Mouse (Mus musculus): Measurements from ENCODE around the gene Hfe.

Gene Hfe

GRCm38 (mm10) chr13:23710374-23711089 lies at the start of gene Hfe:
Gene Hfe, minus strand, starts transcription at chr13:23710854.
- peak; percentile 71 for DNase-seq

GRCm38 (mm10) chr13:23759916-23760239 lies 49.2 kb upstream of the Hfe start:
- DNase-seq, result no peak

GRCm38 (mm10) chr13:23759251-23759771 lies 48.7 kb upstream of the Hfe start:
- no peak for DNase-seq

DNA sequence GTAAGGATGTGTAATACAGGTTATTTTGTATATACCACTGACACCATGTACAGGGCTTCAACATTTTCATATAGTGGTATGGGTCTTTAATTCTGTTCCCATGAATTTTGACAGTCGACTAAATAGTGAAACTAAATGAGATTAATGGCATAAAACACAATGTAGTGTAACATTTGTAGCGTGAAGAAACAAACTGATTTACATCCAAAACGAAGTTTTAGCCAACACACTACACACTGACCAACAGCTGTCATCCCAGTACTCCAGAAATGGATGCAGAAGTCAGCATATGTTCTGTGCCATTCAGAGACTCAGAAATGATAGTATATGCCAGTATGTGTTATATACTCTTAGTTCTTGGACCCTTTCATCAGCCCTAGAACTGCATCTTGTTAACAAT lies 47.3 kb upstream of the Hfe start:
- DNase-seq, result no peak

- DNase-seq, result no peak
Measured at GRCm38 (mm10) chr13:23757211-23757773, 46.6 kb upstream of the Hfe start.

GRCm38 (mm10) chr13:23756790-23757189 lies 46.1 kb upstream of the Hfe start, which contains the start of gene Hist1h4b:
Gene Hist1h4b, plus strand, starts transcription at chr13:23757013.
- peak; percentile 93 for DNase-seq

GRCm38 (mm10) chr13:23755000-23755399 lies 44.3 kb upstream of the Hfe start:
- no peak for DNase-seq

DNA sequence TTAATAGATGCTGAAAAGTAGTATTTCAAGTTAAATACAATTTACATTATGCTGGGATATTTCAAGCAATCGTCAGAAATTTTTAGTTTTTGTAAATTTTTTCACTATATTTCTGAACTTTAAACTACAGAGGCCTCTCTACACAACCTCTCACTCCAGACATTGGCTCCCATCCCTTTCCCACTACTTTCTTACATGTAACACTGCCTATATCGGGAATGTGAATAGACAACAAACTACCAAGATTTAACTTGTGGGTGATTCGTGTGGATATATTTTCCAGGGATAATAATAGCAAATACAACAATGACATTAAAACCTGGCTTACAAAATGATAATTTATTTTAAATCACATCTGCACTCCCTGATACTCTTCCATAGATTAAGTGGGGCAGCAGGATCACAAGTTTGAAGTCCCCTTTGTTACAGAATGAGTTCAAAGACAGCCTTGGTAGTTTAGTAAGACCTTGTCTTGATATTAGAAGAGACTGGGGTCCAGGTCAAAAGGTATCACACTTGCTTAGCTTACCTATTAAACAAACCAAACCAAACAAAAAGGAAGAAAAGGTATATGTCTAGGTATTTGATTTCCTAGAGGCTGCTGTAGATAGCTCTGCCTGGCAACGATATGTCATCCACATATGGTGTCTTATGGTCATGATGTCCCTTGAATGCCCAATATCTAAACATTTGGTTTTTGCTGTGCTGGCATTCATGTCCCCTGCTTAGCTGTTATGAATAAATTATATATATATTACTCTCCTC lies 42.8 kb upstream of the Hfe start:
- no peak for DNase-seq

GRCm38 (mm10) chr13:23752742-23753172 lies 42.1 kb upstream of the Hfe start:
- no peak for DNase-seq

- peak; percentile 95 for DNase-seq
Measured at GRCm38 (mm10) chr13:23752067-23752741, 41.5 kb upstream of the Hfe start, which contains the start of gene Hist1h3b. Gene Hist1h3b, plus strand, starts transcription at chr13:23752267.

- DNase-seq, result no peak
Measured at GRCm38 (mm10) chr13:23751478-23751956, 40.9 kb upstream of the Hfe start.

DNA sequence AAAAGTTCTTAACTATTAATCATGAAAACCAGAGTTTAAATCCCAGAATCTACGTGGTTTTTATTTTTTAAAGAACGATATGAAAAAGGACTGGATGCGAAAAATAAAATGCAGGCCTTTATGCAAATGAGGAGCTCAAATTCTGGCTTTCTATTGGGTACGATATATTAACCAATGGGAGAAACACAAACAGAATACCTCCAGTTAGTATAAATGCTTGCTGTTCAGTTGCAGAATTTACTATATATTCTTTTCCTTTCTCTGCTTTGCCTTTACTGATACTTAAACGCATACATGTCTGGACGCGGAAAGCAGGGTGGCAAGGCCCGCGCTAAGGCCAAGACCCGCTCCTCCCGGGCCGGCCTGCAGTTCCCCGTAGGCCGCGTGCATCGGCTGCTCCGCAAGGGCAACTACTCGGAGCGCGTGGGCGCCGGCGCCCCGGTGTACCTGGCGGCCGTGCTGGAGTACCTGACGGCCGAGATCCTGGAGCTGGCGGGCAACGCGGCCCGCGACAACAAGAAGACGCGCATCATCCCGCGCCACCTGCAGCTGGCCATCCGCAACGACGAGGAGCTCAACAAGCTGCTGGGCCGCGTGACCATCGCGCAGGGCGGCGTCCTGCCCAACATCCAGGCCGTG lies 40.3 kb upstream of the Hfe start, which contains the start of gene Hist1h2ab:
TSS of gene Hist1h2ab (plus strand) at position 288 of the 639 bp plus-strand sequence.
- peak; percentile 45 for DNase-seq

DNA sequence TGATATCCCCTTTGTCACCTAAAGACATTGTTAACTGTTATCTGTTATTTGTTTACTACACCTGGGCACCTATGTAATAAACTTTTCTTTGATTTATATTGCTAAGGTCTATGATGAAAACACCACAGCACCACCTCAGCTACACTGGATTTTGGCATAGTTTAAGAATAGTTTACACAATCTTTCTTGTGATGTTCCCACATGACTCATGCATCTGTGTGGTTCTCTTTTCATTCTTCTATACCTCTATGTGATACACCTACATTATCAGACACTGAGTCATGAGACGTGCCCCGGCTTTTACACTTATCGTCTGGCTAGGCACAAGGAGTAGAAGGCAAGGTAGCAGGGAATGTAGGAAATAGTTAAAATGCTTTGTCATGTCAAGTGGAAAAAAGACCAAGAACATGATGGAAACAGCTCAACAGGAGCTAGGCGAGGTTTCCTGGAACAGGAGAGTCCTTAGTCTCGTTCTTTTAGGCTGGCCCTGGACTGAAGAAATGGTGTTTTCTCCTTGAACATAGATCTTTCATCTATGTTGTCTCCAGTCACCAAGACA lies 39.0 kb upstream of the Hfe start:
- DNase-seq, result no peak

DNA sequence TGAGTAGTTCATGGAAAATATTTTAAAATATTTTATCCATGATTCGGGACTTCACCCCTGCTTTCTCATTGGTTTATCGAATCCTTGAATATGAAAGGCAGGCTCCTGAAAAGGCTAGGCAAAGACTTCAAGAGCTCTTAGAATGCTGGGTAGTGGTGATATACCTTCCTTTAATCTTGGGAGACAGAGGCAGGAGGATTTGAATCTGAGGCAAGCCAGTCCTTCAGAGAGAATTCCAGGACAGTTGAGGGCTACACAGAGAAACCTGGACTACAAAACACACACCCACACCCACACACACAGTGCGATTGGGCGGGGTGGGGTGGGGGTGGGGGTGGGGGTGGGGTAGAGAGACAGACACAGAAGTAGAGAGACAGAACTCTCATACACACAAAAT lies 37.2 kb upstream of the Hfe start:
- no peak for DNase-seq

DNA sequence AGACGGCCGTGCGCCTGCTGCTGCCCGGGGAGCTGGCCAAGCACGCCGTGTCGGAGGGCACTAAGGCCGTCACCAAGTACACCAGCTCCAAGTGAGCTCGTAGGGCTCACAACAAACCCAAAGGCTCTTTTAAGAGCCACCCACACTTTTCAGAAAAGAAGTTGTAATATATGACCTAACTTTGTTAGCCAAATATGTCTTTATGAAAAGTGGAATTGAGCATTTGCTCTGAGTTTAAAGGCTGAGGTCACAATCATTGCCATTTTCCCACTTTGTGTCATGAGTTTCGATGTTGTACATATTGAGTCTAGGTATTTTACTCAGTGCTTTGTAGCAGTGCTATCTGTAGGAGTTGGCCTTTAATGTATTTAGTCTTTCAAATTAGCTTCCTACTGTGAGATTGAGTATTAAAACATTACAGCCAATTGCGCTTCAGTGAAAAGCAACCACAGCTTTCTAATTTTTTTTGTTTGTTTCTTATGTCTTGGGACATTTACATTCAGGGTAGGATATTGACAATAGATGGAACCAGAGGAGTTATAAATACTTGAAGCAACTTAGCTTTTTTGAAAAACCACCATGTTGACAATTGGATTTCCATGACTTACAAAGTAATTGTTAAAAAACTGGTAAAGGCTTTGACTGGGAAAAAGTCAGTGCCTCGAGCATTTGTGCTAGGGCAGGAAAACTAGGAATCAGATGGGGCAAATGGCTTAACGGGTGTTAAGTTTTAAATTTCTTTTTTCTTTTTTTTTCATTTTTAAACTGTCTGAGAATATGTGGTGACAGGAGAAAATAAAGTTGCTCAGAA lies 36.6 kb upstream of the Hfe start:
- no peak for DNase-seq

GRCm38 (mm10) chr13:23746201-23747080 lies 35.8 kb upstream of the Hfe start, which contains the start of gene Hist1h2bb:
Gene Hist1h2bb, plus strand, starts transcription at chr13:23746734.
- DNase-seq, result peak; percentile 70

DNA sequence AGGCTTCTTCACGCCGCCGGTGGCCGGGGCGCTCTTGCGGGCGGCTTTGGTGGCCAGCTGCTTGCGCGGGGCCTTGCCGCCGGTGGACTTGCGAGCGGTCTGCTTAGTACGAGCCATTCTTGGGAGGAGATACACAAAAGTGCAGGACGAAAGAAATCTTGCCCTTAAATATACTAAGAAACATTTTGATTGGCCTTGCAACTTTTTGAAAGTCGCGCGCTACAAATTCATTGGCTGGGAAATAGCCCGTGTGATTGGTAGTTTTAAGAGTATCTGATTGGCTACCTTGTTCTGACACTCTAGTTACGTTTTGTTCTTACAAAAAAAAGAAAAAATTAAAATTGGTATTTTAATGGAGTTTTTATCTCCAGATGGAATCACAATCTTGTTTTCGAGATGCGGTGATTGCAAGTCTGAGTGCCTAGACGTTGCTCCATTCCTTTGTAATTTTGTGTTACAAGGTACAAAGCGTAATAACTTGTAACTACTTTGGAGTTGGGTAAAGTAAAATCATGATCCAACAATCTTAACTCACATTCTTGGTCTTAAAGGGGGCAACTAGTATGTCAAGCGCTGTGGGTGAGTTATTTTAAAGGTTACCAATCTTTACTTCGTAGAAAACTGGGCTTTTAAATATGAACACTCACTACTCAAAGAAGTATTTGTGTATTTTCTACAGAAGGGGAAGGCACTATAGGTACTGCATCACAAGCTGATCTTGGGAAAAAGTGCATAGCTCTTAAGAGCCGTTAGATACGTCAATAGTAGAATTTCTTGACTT lies 34.9 kb upstream of the Hfe start, which contains the start of gene Hist1h3c:
TSS of gene Hist1h3c (minus strand) at position 222 of the 781 bp plus-strand sequence.
- DNase-seq, result peak; percentile 92

- no peak for DNase-seq
Measured at GRCm38 (mm10) chr13:23744421-23745380, 34.0 kb upstream of the Hfe start.
